Mouse (Mus musculus) hindbrain, embryonic 14.5 days (tissue): Measurements from ENCODE around the gene Slc25a15. TPM values are rescaled to one million over a fixed set of nuclear protein-coding genes. Genes with fewer than 3 reads are reported as not detected.

ENCODE experiments used
- ATAC-seq: fragments of 200-750 bp; cut with Nextera tagmentation; 2 replicates; pipeline ENCODE4 v1.8.0; 2017; ENCODE audit warnings: moderate number of reproducible peaks, mild to moderate bottlenecking, moderate TSS enrichment, moderate library complexity; ENCODE audit not compliant: low FRiP score
- DNase-seq: peaks from one replicate; pipeline ENCODE4 v3.0.0-alpha.2; 2015; ENCODE audit warnings: low spot score
- H3K27ac ChIP-seq: fragments of 300-500 bp; sonication (generic); 2 replicates; pipeline ENCODE4 v1.5.1; 2014; ENCODE audit warnings: mild to moderate bottlenecking, moderate library complexity
- H3K27me3 ChIP-seq: fragments of 300-500 bp; sonication (generic); 2 replicates; pipeline ENCODE4 v1.6.1; 2014; ENCODE audit warnings: mild to moderate bottlenecking, low read length, mixed read lengths; ENCODE audit not compliant: control insufficient read depth, insufficient read depth
- H3K36me3 ChIP-seq: fragments of 300-500 bp; sonication (generic); replicated peaks from 2 replicates; pipeline ENCODE4 v1.6.1; 2014; ENCODE audit not compliant: control insufficient read depth, insufficient read depth
- H3K4me1 ChIP-seq: fragments of 300-500 bp; sonication (generic); replicated peaks from 2 replicates; pipeline ENCODE4 v1.6.1; 2014; ENCODE audit warnings: antibody characterized with exemption, low read length, mixed read lengths; ENCODE audit not compliant: control insufficient read depth, insufficient read depth
- H3K4me2 ChIP-seq: fragments of 300-500 bp; sonication (generic); replicated peaks from 2 replicates; pipeline ENCODE4 v1.6.1; 2014; ENCODE audit warnings: mild to moderate bottlenecking, moderate library complexity
- H3K4me3 ChIP-seq: fragments of 300-500 bp; sonication (generic); replicated peaks from 2 replicates; pipeline ENCODE4 v1.5.1; 2014; ENCODE audit warnings: mild to moderate bottlenecking, low read length
- H3K9ac ChIP-seq: fragments of 300-500 bp; sonication (generic); 2 replicates; pipeline ENCODE4 v1.6.1; 2014
- H3K9me3 ChIP-seq: fragments of 300-500 bp; sonication (generic); 2 replicates; pipeline ENCODE4 v1.6.1; 2016; ENCODE audit warnings: low read length; ENCODE audit not compliant: control insufficient read depth
- WGBS: fragments of 180-500 bp; shearing (Covaris S2); extraction: QIAGEN DNeasy Blood & Tissue Kit; methylation state at CpG from one replicate; pipeline ENCODE4 v1.1.7; 2014; 5-methylcytosine and 5-hydroxymethylcytosine counted together
- polyA plus RNA-seq: library from polyadenylated mRNA; unstranded; fragments of >200 nt; fragmentation: Nextera tagmentation; extraction: Ambion mirVana; gene quantifications from 2 replicates; pipeline ENCODE4 v1.2.1, GENCODE M21; 2014

Slc25a15 gene
- polyA plus RNA-seq = 8.1 and 9.2 TPM in 2 replicates

GRCm38 (mm10) chr8:22398142-22398951 lies at the start of gene Slc25a15:
Gene Slc25a15 (minus strand): TSS chr8:22398597.
- peak within 1 kb of the TSS; percentile 78 for H3K9ac ChIP-seq
- under 1% methylated on average over 56 of the region's 77 CpGs for WGBS
- H3K36me3 ChIP-seq = no peaks in the 10 kb centered on the region
- H3K4me1 ChIP-seq = 0 out of 2 replicates have a peak, but pooled peaks cover 5% of the 10 kb centered on the region
- H3K27me3 ChIP-seq = no peaks in the 10 kb centered on the region
- ATAC-seq = peak; percentile 96
- H3K9me3 ChIP-seq = no peaks in the 10 kb centered on the region
- H3K4me2 ChIP-seq = peak within 1 kb of the TSS; percentile 88
- H3K4me3 ChIP-seq = peak within 1 kb of the TSS; percentile 85
- peak within 1 kb of the TSS; percentile 76 for H3K27ac ChIP-seq
- peak; percentile 83 for DNase-seq

GRCm38 (mm10) chr8:22411971-22412370 lies 13.6 kb upstream of the Slc25a15 start:
- Histone ChIP-seq H3K4me2 (peak overlapping the region; percentile 73), H3K4me3 (peak overlapping the region; percentile 84), H3K27me3 (no peaks in the 10 kb centered on the region), H3K9ac (peak overlapping the region; percentile 87), H3K27ac (no peak overlapping the region), H3K36me3 (peaks cover 23% of the 10 kb centered on the region), H3K9me3 (no peaks in the 10 kb centered on the region), H3K4me1 (peaks cover 17% of the 10 kb centered on the region)
- ATAC-seq = no peak
- 27% methylated on average over 8 of the region's 8 CpGs for WGBS
- no peak for DNase-seq

GRCm38 (mm10) chr8:22411282-22411702 lies 12.9 kb upstream of the Slc25a15 start, which contains the start of gene Mrps31:
Gene Mrps31 (plus strand): TSS chr8:22411361.
- Histone ChIP-seq H3K27ac (peak within 1 kb of the TSS; percentile 81), H3K4me1 (peaks cover 17% of the 10 kb centered on the region), H3K36me3 (peaks cover 16% of the 10 kb centered on the region), H3K9me3 (no peaks in the 10 kb centered on the region), H3K4me2 (peak within 1 kb of the TSS; percentile 73), H3K27me3 (no peaks in the 10 kb centered on the region), H3K9ac (peak within 1 kb of the TSS; percentile 87), H3K4me3 (peak within 1 kb of the TSS; percentile 84)
- ATAC-seq (peak; percentile 96), DNase-seq (peak; percentile 92)
- WGBS = 0% methylated on average over 25 of the region's 25 CpGs

GRCm38 (mm10) chr8:22410688-22411281 lies 12.4 kb upstream of the Slc25a15 start:
- H3K4me1 ChIP-seq = peaks cover 17% of the 10 kb centered on the region
- H3K9me3 ChIP-seq = no peaks in the 10 kb centered on the region
- peak; percentile 33; the same call in 1 of the 2 replicates for ATAC-seq
- no peaks in the 10 kb centered on the region for H3K27me3 ChIP-seq
- H3K4me3 ChIP-seq = peak overlapping the region; percentile 84
- DNase-seq = peak; percentile 26
- peaks cover 12% of the 10 kb centered on the region; the same call in 1 of the 2 replicates for H3K36me3 ChIP-seq
- peak overlapping the region; percentile 81; the same call in 1 of the 2 replicates for H3K27ac ChIP-seq
- H3K9ac ChIP-seq = peak overlapping the region; percentile 87
- 17% methylated on average over 16 of the region's 16 CpGs for WGBS
- peak overlapping the region; percentile 73 for H3K4me2 ChIP-seq

- Histone ChIP-seq H3K9me3 (no peaks in the 10 kb centered on the region), H3K27me3 (no peaks in the 10 kb centered on the region), H3K9ac (no peak overlapping the region), H3K36me3 (no peaks in the 10 kb centered on the region), H3K4me2 (no peak overlapping the region), H3K27ac (no peak overlapping the region), H3K4me1 (peaks cover 3% of the 10 kb centered on the region; the same call in 1 of the 2 replicates), H3K4me3 (no peak overlapping the region)
- 78% methylated on average over 6 of the region's 6 CpGs for WGBS
- DNase-seq (no peak), ATAC-seq (no peak)
Measured at GRCm38 (mm10) chr8:22405733-22406132, 7.3 kb upstream of the Slc25a15 start.

- DNase-seq = no peak
- ATAC-seq = no peak
- 91% methylated on average over 2 of the region's 2 CpGs for WGBS
- H3K4me3 ChIP-seq = no peak overlapping the region
- H3K27me3 ChIP-seq = no peaks in the 10 kb centered on the region
- no peak overlapping the region for H3K9ac ChIP-seq
- H3K4me2 ChIP-seq = no peak overlapping the region
- no peaks in the 10 kb centered on the region for H3K36me3 ChIP-seq
- no peaks in the 10 kb centered on the region for H3K9me3 ChIP-seq
- H3K4me1 ChIP-seq = no peaks in the 10 kb centered on the region
- no peak overlapping the region for H3K27ac ChIP-seq
Measured at GRCm38 (mm10) chr8:22403235-22403634, 4.8 kb upstream of the Slc25a15 start.

- Histone ChIP-seq H3K36me3 (no peaks in the 10 kb centered on the region), H3K4me2 (no peak overlapping the region), H3K9me3 (no peaks in the 10 kb centered on the region), H3K9ac (no peak overlapping the region), H3K27me3 (no peaks in the 10 kb centered on the region), H3K4me1 (0 out of 2 replicates have a peak, but pooled peaks cover 5% of the 10 kb centered on the region), H3K27ac (no peak overlapping the region), H3K4me3 (no peak overlapping the region)
- DNase-seq (no peak), ATAC-seq (no peak)
- 88% methylated on average over 4 of the region's 4 CpGs for WGBS
Measured at GRCm38 (mm10) chr8:22400593-22400992, 2.2 kb upstream of the Slc25a15 start.

- Histone ChIP-seq H3K4me1 (0 out of 2 replicates have a peak, but pooled peaks cover 5% of the 10 kb centered on the region), H3K9me3 (no peaks in the 10 kb centered on the region), H3K4me2 (peak overlapping the region; percentile 88), H3K4me3 (peak overlapping the region; percentile 85), H3K9ac (0 out of 2 replicates have a peak overlapping the region, but pooled peaks have one; percentile 78), H3K27me3 (no peaks in the 10 kb centered on the region), H3K36me3 (no peaks in the 10 kb centered on the region), H3K27ac (no peak overlapping the region)
- ATAC-seq = no peak
- 88% methylated on average over 8 of the region's 8 CpGs for WGBS
- no peak for DNase-seq
Measured at GRCm38 (mm10) chr8:22399285-22399880, 986 bp upstream of the Slc25a15 start.

- no peak for DNase-seq
- under 1% methylated on average over 13 of the region's 13 CpGs for WGBS
Measured at GRCm38 (mm10) chr8:22397811-22398141, 621 bp downstream of the Slc25a15 start.

More at GRCm38 (mm10) chr8:22397811-22398141, 621 bp downstream of the Slc25a15 start:
- H3K9ac ChIP-seq = peak overlapping the region; percentile 78
- H3K4me3 ChIP-seq = peak overlapping the region; percentile 85
- H3K27me3 ChIP-seq = no peaks in the 10 kb centered on the region
- H3K9me3 ChIP-seq = no peaks in the 10 kb centered on the region
- H3K4me2 ChIP-seq = peak overlapping the region; percentile 88
- no peaks in the 10 kb centered on the region for H3K36me3 ChIP-seq
- ATAC-seq = no peak
- 0 out of 2 replicates have a peak, but pooled peaks cover 5% of the 10 kb centered on the region for H3K4me1 ChIP-seq
- peak overlapping the region; percentile 76 for H3K27ac ChIP-seq
